ENCODE assay signal across 17 mouse cellular contexts in genomic region chr5:66604423-66604822, GRCm38 (mm10). TPM values are rescaled to one million over a fixed set of nuclear protein-coding genes. Genes with fewer than 3 reads are reported as not detected.
DNase-seq lines count a peak whose midpoint lies in the region; ATAC-seq and TF ChIP-seq lines count a peak whose summit lies in the region.
"Had no signal": no experiment of that assay in that cellular context is flagged by ENCODE, and none has a peak within 500 bp of the region (broad histone marks: within the 10 kb centered on the region; RNA-seq: fewer than 3 reads in every experiment).

No protein-coding gene starts in this region.

- TF ChIP-seq EP300 in liver, postnatal 0 days (IDR thresholded peaks at IDR 0.05; ENCODE audit: low read depth), result no peak

- no peak for TF ChIP-seq POLR2A in embryonic fibroblast, embryonic 13.5 days (IDR thresholded peaks at IDR 0.05; ENCODE audit: low read depth, low read length)

- no peaks in the 10 kb centered on the region for H3K27me3 ChIP-seq in heart, embryonic 13.5 days (replicated peaks)
- H3K27me3 ChIP-seq in liver, postnatal 0 days (ENCODE audit: insufficient read depth, low read length), result no peaks in the 10 kb centered on the region
- no peaks in the 10 kb centered on the region for H3K27me3 ChIP-seq in liver, embryonic 11.5 days (replicated peaks; ENCODE audit: control insufficient read depth, insufficient read depth, low read length)
- H3K27me3 ChIP-seq in midbrain, embryonic 14.5 days (ENCODE audit: control insufficient read depth, insufficient read depth, low read length), result no peaks in the 10 kb centered on the region
- H3K27me3 ChIP-seq: embryonic facial prominence, embryonic 15.5 days; forebrain, embryonic 12.5 days; liver, embryonic 12.5 days had no signal

- no peak for TF ChIP-seq CTCF in liver, postnatal 0 days (IDR thresholded peaks at IDR 0.05; ENCODE audit: low read depth)
- no peak for TF ChIP-seq CTCF in embryonic fibroblast, embryonic 13.5 days (IDR thresholded peaks at IDR 0.05; ENCODE audit: borderline replicate concordance, insufficient read depth, low read length)

- WGBS in heart, embryonic 13.5 days, result 75% methylated on average over 4 of the region's 4 CpGs
- 61% methylated on average over 4 of the region's 4 CpGs for WGBS in liver, postnatal 0 days (ENCODE audit: insufficient replicate concordance)
- 70% methylated on average over 4 of the region's 4 CpGs for WGBS in liver, embryonic 11.5 days
- 83% methylated on average over 4 of the region's 4 CpGs for WGBS in midbrain, embryonic 14.5 days

- peaks cover 73% of the 10 kb centered on the region for H3K4me1 ChIP-seq in heart, embryonic 13.5 days
- H3K4me1 ChIP-seq in liver, postnatal 0 days (ENCODE audit: insufficient read depth), result peaks cover 3% of the 10 kb centered on the region; the same call in 1 of the 2 replicates
- peaks cover 10% of the 10 kb centered on the region for H3K4me1 ChIP-seq in liver, embryonic 11.5 days (replicated peaks; ENCODE audit: control insufficient read depth, insufficient read depth, low read length)
- H3K4me1 ChIP-seq in embryonic fibroblast, embryonic 13.5 days (ENCODE audit: control insufficient read depth, insufficient read depth, low read length), result peaks cover 26% of the 10 kb centered on the region
- no peaks in the 10 kb centered on the region; the same call in 1 of the 2 replicates for H3K4me1 ChIP-seq in midbrain, embryonic 14.5 days (ENCODE audit: control insufficient read depth, insufficient read depth, low read length)

- DNase-seq in heart, postnatal 14 days, result no peak
- no peak for DNase-seq in liver, postnatal 0 days
- DNase-seq in liver, embryonic 11.5 days (ENCODE audit: low spot score), result no peak
- DNase-seq in ZHBTc4 (ENCODE audit: low read depth, low spot score), result peak; percentile 29
- DNase-seq in midbrain, embryonic 14.5 days, result no peak
- DNase-seq: cerebellum, postnatal 10 days; left cerebral cortex, postnatal 4 days; retina, postnatal 1 day; thymus, postnatal 14 days had no signal

- no peak overlapping the region for H3K4me2 ChIP-seq in heart, embryonic 13.5 days
- H3K4me2 ChIP-seq in liver, postnatal 0 days (ENCODE audit: low read depth, low read length), result no peak overlapping the region
- no peak overlapping the region for H3K4me2 ChIP-seq in liver, embryonic 11.5 days
- no peak overlapping the region for H3K4me2 ChIP-seq in midbrain, embryonic 14.5 days (ENCODE audit: low read length)
- H3K4me2 ChIP-seq: embryonic facial prominence, embryonic 15.5 days; forebrain, embryonic 12.5 days; liver, embryonic 12.5 days had no signal

- no peak overlapping the region for H3K9ac ChIP-seq in heart, embryonic 13.5 days
- H3K9ac ChIP-seq in liver, postnatal 0 days (replicated peaks), result no peak overlapping the region
- H3K9ac ChIP-seq in liver, embryonic 11.5 days (ENCODE audit: low read depth, low read length), result no peak overlapping the region
- H3K9ac ChIP-seq in midbrain, embryonic 14.5 days (replicated peaks; ENCODE audit: low read length), result no peak overlapping the region
- H3K9ac ChIP-seq: embryonic facial prominence, embryonic 15.5 days; forebrain, embryonic 12.5 days; liver, embryonic 12.5 days had no signal

- ATAC-seq in heart, embryonic 13.5 days (ENCODE audit: extremely low read depth, insufficient number of reproducible peaks, low FRiP score, low TSS enrichment), result no peak
- ATAC-seq in liver, postnatal 0 days, result no peak
- no peak for ATAC-seq in liver, embryonic 11.5 days (replicated peaks; ENCODE audit: low FRiP score)
- no peak for ATAC-seq in midbrain, embryonic 14.5 days (ENCODE audit: low FRiP score, low TSS enrichment)
- ATAC-seq: liver, embryonic 12.5 days had no signal

- peaks cover 5% of the 10 kb centered on the region; the same call in 1 of the 2 replicates for H3K9me3 ChIP-seq in heart, embryonic 13.5 days
- no peaks in the 10 kb centered on the region for H3K9me3 ChIP-seq in liver, postnatal 0 days (ENCODE audit: low read length)
- no peaks in the 10 kb centered on the region for H3K9me3 ChIP-seq in liver, embryonic 11.5 days (ENCODE audit: control insufficient read depth, low read length)
- no peaks in the 10 kb centered on the region for H3K9me3 ChIP-seq in midbrain, embryonic 14.5 days (ENCODE audit: control insufficient read depth, low read length)
- H3K9me3 ChIP-seq: embryonic facial prominence, embryonic 15.5 days; forebrain, embryonic 12.5 days; hindbrain, embryonic 10.5 days; liver, embryonic 12.5 days; midbrain, embryonic 10.5 days had no signal

- H3K36me3 ChIP-seq in heart, embryonic 13.5 days, result no peaks in the 10 kb centered on the region
- no peaks in the 10 kb centered on the region for H3K36me3 ChIP-seq in liver, postnatal 0 days (replicated peaks; ENCODE audit: insufficient read depth, low read length)
- no peaks in the 10 kb centered on the region for H3K36me3 ChIP-seq in liver, embryonic 11.5 days (ENCODE audit: control insufficient read depth, insufficient read depth, low read length)
- no peaks in the 10 kb centered on the region for H3K36me3 ChIP-seq in midbrain, embryonic 14.5 days (ENCODE audit: control insufficient read depth, insufficient read depth, low read length)
- H3K36me3 ChIP-seq: embryonic facial prominence, embryonic 15.5 days; forebrain, embryonic 12.5 days; hindbrain, embryonic 10.5 days; liver, embryonic 12.5 days; midbrain, embryonic 10.5 days had no signal

- intact Hi-C loops in heart, postnatal 14 days (cut with DNase I), result no loop called here

- H3K4me3 ChIP-seq in heart, embryonic 13.5 days, result no peak overlapping the region
- H3K4me3 ChIP-seq in liver, postnatal 0 days (ENCODE audit: low read depth, low read length), result no peak overlapping the region
- no peak overlapping the region for H3K4me3 ChIP-seq in liver, embryonic 11.5 days (ENCODE audit: low read depth, low read length)
- H3K4me3 ChIP-seq in embryonic fibroblast, embryonic 13.5 days (ENCODE audit: insufficient read depth, low read length), result no peak overlapping the region
- H3K4me3 ChIP-seq in midbrain, embryonic 14.5 days (replicated peaks; ENCODE audit: low read depth, low read length), result no peak overlapping the region
- H3K4me3 ChIP-seq: embryonic facial prominence, embryonic 15.5 days; forebrain, embryonic 12.5 days; hindbrain, embryonic 10.5 days; left cerebral cortex, adult 2 months; liver, embryonic 12.5 days; midbrain, embryonic 10.5 days had no signal

- H3K27ac ChIP-seq in heart, embryonic 13.5 days (replicated peaks), result peak overlapping the region; percentile 76
- H3K27ac ChIP-seq in liver, postnatal 0 days (ENCODE audit: low read depth), result 0 out of 2 replicates have a peak overlapping the region, but pooled peaks have one; percentile 11
- H3K27ac ChIP-seq in liver, embryonic 11.5 days (ENCODE audit: low read depth, low read length), result no peak overlapping the region
- H3K27ac ChIP-seq in embryonic fibroblast, embryonic 13.5 days (ENCODE audit: insufficient read depth, low read length), result peak overlapping the region; percentile 59; the same call in 1 of the 2 replicates
- no peak overlapping the region for H3K27ac ChIP-seq in midbrain, embryonic 14.5 days (replicated peaks; ENCODE audit: low read depth, low read length)
- H3K27ac ChIP-seq: embryonic facial prominence, embryonic 15.5 days; forebrain, embryonic 12.5 days; hindbrain, embryonic 10.5 days; left cerebral cortex, adult 2 months; midbrain, embryonic 10.5 days had no signal

RNA-seq across cellular contexts. Expression of gene Apbb2, which starts 14.2 kb away (rescaled TPM):
- polyA plus RNA-seq in heart, embryonic 13.5 days (2015; fragmentation: Nextera tagmentation; extraction: Ambion mirVana), result 26.1 and 29.3 TPM in 2 replicates
- total RNA-seq in heart, postnatal 14 days (2021), result 10 to 100 TPM; 48.0 to 55.1 TPM
- polyA plus RNA-seq in liver, postnatal 0 days (2015; fragmentation: Nextera tagmentation; extraction: Ambion mirVana), result 5.3 and 5.6 TPM in 2 replicates
- 11.7 and 14.2 TPM in 2 replicates for polyA plus RNA-seq in liver, embryonic 11.5 days (2014; fragmentation: Nextera tagmentation; extraction: Ambion mirVana)
- 71.9 and 88.0 TPM in 2 replicates for polyA plus RNA-seq in embryonic fibroblast, embryonic 13.5 days (2011; ENCODE audit: insufficient read length, low read depth, missing spikeins)
- polyA plus RNA-seq in midbrain, embryonic 14.5 days (2014; fragmentation: Nextera tagmentation; extraction: Ambion mirVana), result 99.9 and 116 TPM in 2 replicates

Comparison
In these comparisons a context has a peak if more than half of its experiments do, and no peak if none do; other contexts are left out.
1. H3K27ac ChIP-seq: peak in heart, embryonic 13.5 days (single experiment), liver, postnatal 0 days (single experiment) and embryonic fibroblast, embryonic 13.5 days (single experiment); none in liver, embryonic 11.5 days (single experiment) and midbrain, embryonic 14.5 days (single experiment).